Mouse (Mus musculus): ENCODE measurements around the gene Fcer1g. TPM values are rescaled to one million over a fixed set of nuclear protein-coding genes. Genes with fewer than 3 reads are reported as not detected.

The Fcer1g gene
- polyA plus RNA-seq, 1 experiment: 16.5 TPM

DNA sequence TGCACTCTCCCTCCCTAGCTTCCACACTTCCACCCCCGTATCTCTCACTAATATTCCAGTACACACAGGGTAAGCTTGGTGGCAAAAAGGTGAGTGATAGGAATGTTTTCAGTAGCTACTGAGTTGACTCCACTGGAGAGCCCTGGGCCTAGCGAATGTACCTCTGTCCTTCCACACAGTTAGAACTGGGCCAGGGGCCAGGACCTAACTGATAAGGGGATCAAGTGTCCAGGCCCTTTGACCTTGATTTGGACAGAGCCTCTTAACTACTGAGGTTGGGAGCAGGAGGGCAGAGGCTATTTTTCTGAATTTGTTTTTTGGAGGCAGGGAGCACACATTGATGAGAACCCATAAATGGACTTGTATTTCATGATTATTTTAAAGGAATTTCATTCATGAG, 10.4 kb downstream of the Fcer1g start:
- TF ChIP-seq POLR2A (IDR thresholded peaks at IDR 0.05; ENCODE audit: borderline replicate concordance, extremely low read depth, insufficient read depth, insufficient read length, poor library complexity, severe bottlenecking): no peak
- no peak for TF ChIP-seq CTCF (IDR thresholded peaks at IDR 0.05; ENCODE audit: borderline replicate concordance, extremely low read depth, insufficient read depth, insufficient read length)
- DNase-seq (ENCODE audit: low read depth): no peak

DNA sequence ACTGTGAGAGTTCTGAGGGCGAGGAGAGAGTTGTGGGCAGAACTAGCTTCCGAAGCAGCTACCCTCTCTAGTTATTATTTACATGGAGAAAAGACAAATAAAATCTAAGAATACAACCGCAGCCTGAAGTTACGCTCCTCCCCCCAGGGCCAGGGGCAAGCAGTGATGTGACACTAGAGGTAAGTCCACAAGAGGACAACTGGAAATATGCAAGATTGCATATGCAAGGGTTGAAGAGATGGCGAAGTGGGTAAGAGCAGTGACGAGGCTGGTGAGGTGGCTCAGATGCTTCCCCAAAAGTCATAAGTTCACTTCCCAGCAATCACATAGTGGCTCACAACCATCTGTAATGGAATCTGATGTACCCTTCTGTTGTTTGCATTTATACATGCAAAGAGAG, 11.0 kb downstream of the Fcer1g start:
- no peak for DNase-seq (ENCODE audit: low read depth)
- TF ChIP-seq CTCF (IDR thresholded peaks at IDR 0.05; ENCODE audit: borderline replicate concordance, extremely low read depth, insufficient read depth, insufficient read length) (no peak), POLR2A (IDR thresholded peaks at IDR 0.05; ENCODE audit: borderline replicate concordance, extremely low read depth, insufficient read depth, insufficient read length, poor library complexity, severe bottlenecking) (no peak)

DNA sequence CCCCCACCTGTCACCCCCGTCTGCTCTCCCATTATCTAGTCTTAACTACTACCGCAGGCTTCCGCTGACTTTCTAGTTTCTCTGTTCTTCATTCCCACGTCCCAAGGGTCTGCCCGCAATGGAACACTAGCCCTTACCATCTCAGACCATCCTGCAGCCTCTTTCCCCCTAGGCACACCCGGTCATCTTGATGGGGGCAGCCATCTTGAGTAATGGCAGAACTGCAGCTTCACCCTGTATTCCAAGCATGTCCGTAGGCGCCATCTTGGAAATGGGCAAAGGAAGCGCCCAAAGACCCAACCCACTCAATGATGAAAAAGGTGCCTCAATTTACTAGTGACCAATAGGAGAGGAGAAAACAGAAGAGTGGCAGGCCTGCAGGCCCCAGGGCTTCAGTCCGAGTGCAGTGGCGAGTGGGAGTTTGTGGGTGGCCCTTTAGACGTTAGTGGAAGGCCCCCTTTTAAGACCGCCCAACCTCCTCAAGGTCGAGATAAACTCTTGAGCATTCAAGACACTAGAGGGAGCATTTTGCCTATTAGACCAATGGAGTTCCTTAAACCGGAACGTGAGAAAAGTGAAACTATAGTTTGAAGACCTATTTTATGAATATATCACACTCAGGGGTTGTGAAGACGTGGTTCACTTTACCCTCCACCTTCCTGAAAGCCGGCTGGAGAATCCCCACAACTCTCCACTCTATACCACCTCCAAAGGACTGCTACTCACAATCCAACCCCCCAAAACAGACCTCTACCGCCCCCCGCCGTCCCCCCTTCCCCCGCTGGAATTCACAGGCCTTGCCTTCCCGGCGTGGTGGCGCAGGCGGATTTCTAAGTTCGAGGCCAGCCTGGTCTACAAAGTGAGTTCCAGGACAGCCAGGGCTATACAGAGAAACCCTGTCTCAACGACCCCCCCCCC, 11.7 kb downstream of the Fcer1g start, which contains the start of gene Tomm40l:
Gene Tomm40l (minus strand): TSS at position 277 of the 918 bp plus-strand sequence.
- TF ChIP-seq POLR2A (IDR thresholded peaks at IDR 0.05; ENCODE audit: borderline replicate concordance, extremely low read depth, insufficient read depth, insufficient read length, poor library complexity, severe bottlenecking): peak; percentile 36; the same call in 1 of the 2 replicates
- peak; percentile 51; the same call in 1 of the 2 replicates for TF ChIP-seq CTCF (IDR thresholded peaks at IDR 0.05; ENCODE audit: borderline replicate concordance, extremely low read depth, insufficient read depth, insufficient read length)
- DNase-seq (ENCODE audit: low read depth): peak; percentile 99

DNA sequence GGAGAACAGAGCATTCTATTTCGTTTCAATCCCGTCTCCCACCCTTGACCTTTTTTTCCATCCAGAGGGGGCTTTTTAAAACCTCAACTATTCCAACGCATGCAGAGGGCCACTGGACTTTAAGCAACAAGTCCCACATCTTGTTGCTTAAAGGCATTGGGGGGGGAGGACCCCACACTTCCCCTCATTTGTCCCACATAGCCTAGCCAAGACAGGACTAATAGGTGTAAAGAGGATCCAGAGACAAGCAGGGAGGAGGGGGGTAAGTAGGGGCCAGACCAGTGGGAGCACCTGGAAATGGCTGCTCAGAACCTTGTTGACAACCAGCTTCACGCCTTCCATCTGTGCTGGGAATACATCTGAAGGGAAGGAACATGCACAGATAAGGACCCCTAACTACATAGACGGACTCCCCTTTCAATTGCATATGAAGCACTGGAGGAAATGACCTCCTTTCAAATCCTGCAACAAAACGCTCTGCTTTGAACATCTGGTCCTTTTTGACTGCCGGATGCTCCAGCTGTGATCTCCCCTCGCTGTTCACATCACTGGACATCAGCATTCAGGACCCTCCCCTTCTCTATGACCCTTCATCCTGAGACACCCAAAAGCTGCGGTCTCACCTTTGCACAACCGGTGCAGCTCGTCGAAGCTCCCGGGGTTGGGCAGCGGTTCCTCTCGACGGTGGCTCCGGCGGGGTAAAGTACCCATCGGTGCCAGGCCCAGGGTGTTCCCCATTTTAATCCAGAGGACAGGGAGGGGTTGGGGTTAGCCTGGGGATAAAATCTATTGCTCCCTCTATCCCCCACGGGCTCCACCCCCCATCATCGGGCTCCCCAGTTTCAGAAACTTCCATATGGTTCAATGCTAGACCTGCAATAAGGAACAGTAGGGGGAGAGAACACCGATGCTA, 12.6 kb downstream of the Fcer1g start:
- DNase-seq (ENCODE audit: low read depth): peak; percentile 13
- TF ChIP-seq POLR2A (IDR thresholded peaks at IDR 0.05; ENCODE audit: borderline replicate concordance, extremely low read depth, insufficient read depth, insufficient read length, poor library complexity, severe bottlenecking) (no peak), CTCF (IDR thresholded peaks at IDR 0.05; ENCODE audit: borderline replicate concordance, extremely low read depth, insufficient read depth, insufficient read length) (no peak)

DNA sequence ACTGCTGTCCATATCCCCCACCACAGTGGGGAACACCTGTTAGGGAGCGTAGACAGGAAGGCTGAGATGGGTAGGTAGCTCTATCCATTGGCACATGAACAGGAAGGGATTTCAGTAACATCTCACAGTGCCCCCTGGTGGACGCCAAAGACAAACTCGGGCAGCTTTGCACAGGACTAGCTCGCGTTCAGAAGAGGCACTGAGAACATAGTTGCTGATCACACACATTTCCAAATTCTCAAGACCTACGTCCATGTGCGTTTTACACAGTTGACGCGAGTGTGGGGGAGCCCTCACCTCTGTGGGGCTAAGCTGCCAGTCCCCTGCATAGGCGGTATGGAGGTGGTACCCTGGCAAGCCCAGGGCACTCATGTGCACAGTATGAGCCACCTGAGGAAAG, 13.3 kb downstream of the Fcer1g start:
- peak; percentile 90 for TF ChIP-seq CTCF (IDR thresholded peaks at IDR 0.05; ENCODE audit: borderline replicate concordance, extremely low read depth, insufficient read depth, insufficient read length)
- TF ChIP-seq POLR2A (IDR thresholded peaks at IDR 0.05; ENCODE audit: borderline replicate concordance, extremely low read depth, insufficient read depth, insufficient read length, poor library complexity, severe bottlenecking): no peak
- DNase-seq (ENCODE audit: low read depth): peak; percentile 92

GRCm38 (mm10) chr1:171216241-171216955, 17.8 kb downstream of the Fcer1g start:
- TF ChIP-seq POLR2A (IDR thresholded peaks at IDR 0.05; ENCODE audit: borderline replicate concordance, extremely low read depth, insufficient read depth, insufficient read length, poor library complexity, severe bottlenecking): no peak
- TF ChIP-seq CTCF (IDR thresholded peaks at IDR 0.05; ENCODE audit: borderline replicate concordance, extremely low read depth, insufficient read depth, insufficient read length): no peak
- DNase-seq (ENCODE audit: low read depth): no peak

- no peak for DNase-seq (ENCODE audit: low read depth)
- no peak for TF ChIP-seq CTCF (IDR thresholded peaks at IDR 0.05; ENCODE audit: borderline replicate concordance, extremely low read depth, insufficient read depth, insufficient read length)
- no peak for TF ChIP-seq POLR2A (IDR thresholded peaks at IDR 0.05; ENCODE audit: borderline replicate concordance, extremely low read depth, insufficient read depth, insufficient read length, poor library complexity, severe bottlenecking)
Observed at GRCm38 (mm10) chr1:171213801-171214496, 20.2 kb downstream of the Fcer1g start, which contains the start of gene Nr1i3. Gene Nr1i3, plus strand, starts transcription at chr1:171213970.

- no peak for TF ChIP-seq POLR2A (IDR thresholded peaks at IDR 0.05; ENCODE audit: borderline replicate concordance, extremely low read depth, insufficient read depth, insufficient read length, poor library complexity, severe bottlenecking)
Observed at GRCm38 (mm10) chr1:171212854-171213253, 21.3 kb downstream of the Fcer1g start.

GRCm38 (mm10) chr1:171209409-171209808, 24.8 kb downstream of the Fcer1g start:
- TF ChIP-seq CTCF (IDR thresholded peaks at IDR 0.05; ENCODE audit: borderline replicate concordance, extremely low read depth, insufficient read depth, insufficient read length) (no peak), POLR2A (IDR thresholded peaks at IDR 0.05; ENCODE audit: borderline replicate concordance, extremely low read depth, insufficient read depth, insufficient read length, poor library complexity, severe bottlenecking) (no peak)
- DNase-seq (ENCODE audit: low read depth): no peak

More at GRCm38 (mm10) chr1:171212854-171213253, 21.3 kb downstream of the Fcer1g start:
- no peak for DNase-seq (ENCODE audit: low read depth)
